Mouse (Mus musculus) small intestine, adult 2 months (tissue): ENCODE measurements at regions not wholly inside any gene's neighbourhood (a gene's known extent, or its start where the extent isn't known, plus 50 kb on each side); places are given as distances from the start of the nearest gene placed in this dataset.

Source experiments
- H3K27ac ChIP-seq: fragments of 200-500 bp; 2 replicates; pipeline ENCODE4 v1.5.1; 2012; ENCODE audit warnings: low read depth, low read length, control low read depth, inconsistent platforms; ENCODE audit not compliant: insufficient read depth
- H3K27me3 ChIP-seq: fragments of 200-500 bp; 2 replicates; pipeline ENCODE4 v1.6.1; 2012; ENCODE audit warnings: mild to moderate bottlenecking, moderate library complexity, low read length, inconsistent platforms; ENCODE audit not compliant: control insufficient read depth, insufficient read depth
- H3K36me3 ChIP-seq: fragments of 200-500 bp; 2 replicates; pipeline ENCODE4 v1.6.1; 2012; ENCODE audit warnings: mild to moderate bottlenecking, low read length, control low read depth, inconsistent platforms; ENCODE audit not compliant: control insufficient read depth, insufficient read depth
- H3K4me1 ChIP-seq: fragments of 200-500 bp; 2 replicates; pipeline ENCODE4 v1.6.1; 2012; ENCODE audit warnings: low read length, inconsistent platforms, mixed read lengths; ENCODE audit not compliant: control insufficient read depth, insufficient read depth, insufficient read length
- H3K4me3 ChIP-seq: fragments of 200-500 bp; 2 replicates; pipeline ENCODE4 v1.5.1; 2012; ENCODE audit warnings: low read depth, mild to moderate bottlenecking, control low read depth, inconsistent platforms, low read length, moderate library complexity
- CTCF ChIP-seq: fragments of 200-500 bp; IDR thresholded peaks from 2 replicates; pipeline ENCODE4 v1.5.1; 2012; ENCODE audit warnings: low read depth, mild to moderate bottlenecking, control low read depth, inconsistent platforms, low read length, moderate library complexity, mixed read lengths; ENCODE audit not compliant: insufficient replicate concordance, insufficient read length; ENCODE audit errors: extremely low read depth
- WGBS: fragments of 180-500 bp; shearing (Covaris S2); methylation state at CpG from one replicate; pipeline ENCODE4 v1.1.7; 2018; 5-methylcytosine and 5-hydroxymethylcytosine counted together

GRCm38 (mm10) chr14:79821352-79822010 lies 50.4 kb upstream of the Pcdh8 start:
- Histone ChIP-seq H3K27ac (no peak overlapping the region), H3K36me3 (no peaks in the 10 kb centered on the region), H3K4me1 (no peaks in the 10 kb centered on the region), H3K4me3 (no peak overlapping the region), H3K27me3 (no peaks in the 10 kb centered on the region)
- TF ChIP-seq CTCF = no peak
- WGBS = 82% methylated on average over 5 of the region's 5 CpGs
